Mouse (Mus musculus) urinary bladder, postnatal 4 days (tissue): Measurements from ENCODE around the gene Tusc2.

Experiments
- DNase-seq, 2 experiments: peaks; one replicate each; pipeline ENCODE4 v3.0.0; 2021 to 2022; ENCODE audit warnings: low spot score in 2 of 2

The Tusc2 gene

DNA sequence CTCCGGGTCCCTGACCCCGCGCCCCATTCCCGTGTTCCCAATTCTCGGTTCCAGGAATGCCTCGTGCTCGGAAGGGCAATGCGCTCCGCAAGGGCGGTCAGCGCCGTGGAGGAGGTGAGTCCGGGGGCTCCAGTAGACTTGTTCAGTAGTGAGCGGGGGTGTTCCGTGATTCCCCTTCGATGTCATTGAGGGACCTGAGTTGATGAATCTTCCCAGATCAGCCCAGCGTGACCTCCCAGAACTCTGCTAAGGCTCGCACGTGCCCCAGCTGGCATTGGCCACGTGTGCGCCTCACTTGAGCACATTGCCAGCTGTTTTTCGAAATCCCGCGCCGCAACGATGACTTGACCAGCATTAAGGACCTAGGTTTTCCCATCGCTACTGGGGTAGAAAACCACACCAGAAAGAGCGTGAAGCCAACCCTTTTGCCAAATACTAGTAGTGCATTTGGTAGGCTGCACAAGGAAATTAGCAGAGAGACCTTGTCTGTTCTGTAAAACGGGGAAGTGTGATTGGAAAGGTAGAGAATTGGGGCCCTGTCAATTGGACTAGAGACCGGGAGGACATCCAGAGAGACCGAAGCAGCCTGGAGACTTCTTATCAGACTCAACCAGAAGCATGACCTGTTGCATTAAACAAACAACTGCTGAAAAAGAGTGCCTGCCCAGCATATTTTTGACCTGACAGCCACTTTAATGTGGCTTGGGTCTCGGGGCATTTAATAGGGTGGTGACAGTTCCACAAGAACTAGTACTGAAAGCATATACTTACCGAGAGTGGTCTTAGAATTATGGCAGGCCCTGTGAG lies 25.0 kb downstream of the Tusc2 start:
- no peak for DNase-seq

DNA sequence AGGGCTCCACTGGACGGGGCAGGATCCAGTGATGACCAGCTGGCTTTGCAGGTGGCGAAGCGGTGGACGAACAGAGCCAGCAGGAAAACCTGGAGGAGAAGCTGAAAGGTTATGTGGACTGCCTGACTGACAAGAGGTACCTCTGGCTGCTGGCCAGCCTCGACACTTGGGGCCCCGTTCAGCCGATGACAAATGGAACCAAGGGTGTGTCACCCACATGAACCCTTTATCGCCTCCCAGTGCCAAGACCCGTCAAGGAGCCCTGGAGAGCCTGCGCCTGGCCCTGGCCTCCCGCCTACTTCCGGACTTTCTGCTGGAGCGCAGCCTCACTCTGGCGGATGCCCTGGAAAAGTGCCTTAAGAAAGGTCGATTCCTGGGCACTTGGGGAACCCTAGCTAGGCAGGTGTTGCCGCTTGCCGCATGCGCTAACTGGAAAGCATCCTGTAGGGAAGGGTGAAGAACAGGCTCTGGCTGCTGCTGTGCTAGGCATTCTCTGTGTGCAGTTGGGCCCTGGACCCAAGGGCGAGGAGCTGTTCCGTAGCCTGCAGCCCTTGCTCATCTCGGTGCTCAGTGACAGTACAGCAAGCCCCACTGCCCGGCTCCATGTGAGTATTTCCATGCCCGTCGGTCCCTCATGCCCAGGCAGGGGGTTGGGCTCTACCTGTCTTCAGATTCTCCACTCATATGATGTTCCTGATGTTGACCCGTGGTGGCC lies 27.2 kb downstream of the Tusc2 start:
- DNase-seq: no peak

DNA sequence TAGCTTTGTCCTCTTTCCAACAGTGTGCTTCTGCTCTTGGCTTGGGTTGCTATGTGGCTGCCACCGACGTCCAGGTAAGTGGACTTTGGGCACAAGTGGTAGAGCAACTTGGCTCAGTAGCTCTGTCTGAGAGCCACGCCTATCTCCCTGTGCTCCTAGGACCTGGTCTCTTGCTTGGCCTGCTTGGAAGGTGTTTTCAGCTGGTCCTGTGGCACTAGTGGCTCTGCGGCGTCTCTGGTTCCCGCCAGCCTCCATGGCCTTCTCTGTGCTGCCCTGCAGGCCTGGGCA lies 27.7 kb downstream of the Tusc2 start:
- no peak for DNase-seq

DNA sequence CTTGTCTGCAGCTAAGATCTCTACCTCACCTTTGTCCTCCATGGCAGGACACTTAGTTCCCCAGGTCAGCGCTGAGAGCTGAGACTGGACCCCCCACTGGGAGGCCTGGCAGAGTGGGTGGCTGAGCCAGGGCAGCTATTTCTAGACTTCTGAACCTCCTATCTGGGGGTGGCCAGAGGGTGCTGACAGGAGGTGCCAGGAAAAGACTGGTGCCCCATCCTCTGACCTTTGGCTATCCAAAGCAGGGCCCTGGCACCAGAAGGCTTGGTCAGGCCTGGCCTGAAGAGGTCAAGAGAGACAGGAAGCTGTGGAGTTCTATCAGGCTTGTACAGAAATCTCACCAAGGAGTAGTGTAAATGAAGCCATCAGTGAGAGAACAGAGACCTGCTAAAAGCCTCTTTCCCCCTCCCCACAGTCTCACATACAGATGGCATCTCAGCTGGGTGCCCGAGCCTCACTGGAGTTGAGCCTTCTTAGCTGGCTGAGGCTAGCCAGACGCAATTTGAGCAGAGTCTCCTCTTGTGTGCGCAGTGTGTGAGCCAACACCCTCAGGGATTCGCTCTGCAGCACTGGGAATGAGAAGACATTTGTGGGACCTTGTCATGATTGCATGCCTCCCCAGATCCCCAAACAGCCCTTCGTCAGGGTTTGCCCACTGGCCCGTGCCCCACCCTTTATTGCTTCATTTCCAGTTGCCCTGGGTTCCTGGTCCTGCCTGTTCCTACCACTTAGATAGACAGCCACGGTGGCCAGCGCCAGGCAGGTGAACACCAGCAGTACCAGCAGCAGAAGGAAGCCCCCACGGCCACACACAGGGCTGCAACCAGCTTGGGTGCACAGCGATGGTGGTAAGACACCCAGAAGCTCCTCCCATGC lies 30.3 kb downstream of the Tusc2 start:
- DNase-seq: no peak

DNA sequence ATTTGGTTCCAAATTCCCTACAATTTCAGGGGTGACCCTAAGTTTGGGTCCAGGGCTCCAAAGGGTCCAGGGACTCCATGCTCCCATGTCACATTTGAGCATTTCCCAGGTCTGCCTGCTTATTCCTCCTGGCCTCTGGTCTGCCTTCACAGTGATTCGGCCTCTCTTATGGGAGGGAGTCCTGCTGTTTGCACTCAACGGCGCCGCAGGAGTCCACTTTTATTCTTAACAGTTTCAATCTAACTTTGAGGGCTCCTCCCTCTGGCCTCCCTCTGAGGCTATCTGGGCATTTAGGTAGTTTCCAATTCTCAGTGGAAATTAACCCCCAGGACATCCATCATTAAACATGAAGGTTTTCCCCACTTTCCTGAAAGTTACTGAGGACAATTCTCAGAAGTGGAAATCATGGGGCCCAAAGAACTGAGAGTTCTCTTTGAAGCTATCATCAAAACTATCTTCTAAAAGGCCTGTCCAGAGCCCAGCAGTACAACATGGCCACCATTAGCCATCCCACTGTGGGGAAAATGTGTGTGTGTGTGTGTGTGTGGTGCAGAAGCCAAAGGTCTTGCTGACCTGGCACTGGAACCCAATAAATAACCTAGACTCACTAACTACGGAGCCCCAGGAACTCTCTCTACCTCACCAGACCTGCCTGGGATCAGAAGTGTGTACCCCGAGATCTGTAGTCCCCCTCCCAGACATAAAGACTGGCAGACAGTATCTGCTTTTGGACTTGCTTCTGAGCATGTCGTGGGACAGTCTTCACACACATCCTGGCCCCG lies 31.4 kb downstream of the Tusc2 start:
- no peak for DNase-seq

DNA sequence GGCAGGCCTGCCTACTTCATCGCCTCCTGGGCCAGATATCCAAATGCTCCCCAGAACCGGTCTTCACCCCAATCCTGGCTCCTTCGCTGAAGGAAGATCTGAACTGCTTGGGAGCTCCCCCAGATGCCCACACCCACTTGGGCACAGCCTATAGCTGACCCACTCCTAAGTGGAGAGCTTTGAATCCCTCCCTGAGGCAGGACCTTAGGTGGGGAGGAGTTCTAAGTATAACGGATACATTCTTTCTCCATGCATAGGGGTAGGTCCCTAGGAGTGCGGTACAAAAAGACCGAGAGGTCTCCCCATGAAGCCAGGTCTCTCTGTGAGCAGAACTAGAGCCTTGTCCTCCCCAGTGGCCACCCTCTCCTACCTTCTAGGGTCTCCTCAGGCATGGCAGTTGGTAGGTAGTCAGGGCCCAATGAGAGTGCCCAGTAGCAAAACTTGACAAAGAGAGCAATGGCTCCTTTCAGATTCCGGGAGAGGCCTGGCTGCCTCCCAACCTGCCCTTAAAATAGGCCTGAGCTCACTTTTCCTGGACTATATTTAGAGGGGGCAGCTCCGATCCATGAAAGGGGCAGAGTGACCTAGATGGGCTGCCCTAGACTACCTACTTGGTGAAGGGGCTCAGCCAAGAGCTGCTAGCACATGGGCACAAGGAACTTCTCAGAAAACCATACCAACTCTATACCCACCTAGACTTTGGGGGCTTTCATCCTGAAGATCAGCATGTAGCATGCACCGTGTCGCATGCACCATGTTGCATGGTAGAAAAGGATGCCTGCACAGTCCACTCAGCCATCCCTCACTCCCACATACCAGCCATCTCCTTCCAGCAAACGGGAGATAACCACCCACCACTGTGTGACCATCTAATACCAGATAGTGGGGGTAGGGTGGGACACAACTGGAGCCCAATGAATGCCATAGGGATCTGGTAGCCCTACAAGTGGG lies 33.8 kb downstream of the Tusc2 start:
- no peak for DNase-seq

DNA sequence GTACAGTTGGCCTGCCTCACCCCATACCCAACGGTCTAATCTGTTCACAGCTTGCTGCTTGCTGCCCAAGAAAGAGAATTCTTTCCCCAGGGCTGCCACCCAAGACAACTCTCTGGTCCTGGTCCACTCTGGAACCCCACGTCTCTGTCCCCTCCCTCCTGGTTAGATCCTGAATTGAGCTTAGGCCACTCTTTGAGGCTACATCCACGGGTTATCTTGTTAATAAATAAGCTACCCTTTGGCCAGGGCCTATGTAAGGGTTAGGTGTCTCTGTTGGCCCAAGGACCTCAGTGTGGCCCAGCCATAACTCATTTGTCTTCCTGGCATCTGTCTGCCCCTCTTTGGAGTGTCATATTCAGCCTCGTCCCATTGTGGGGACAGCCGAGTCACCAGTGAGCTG lies 35.3 kb downstream of the Tusc2 start:
- no peak for DNase-seq

DNA sequence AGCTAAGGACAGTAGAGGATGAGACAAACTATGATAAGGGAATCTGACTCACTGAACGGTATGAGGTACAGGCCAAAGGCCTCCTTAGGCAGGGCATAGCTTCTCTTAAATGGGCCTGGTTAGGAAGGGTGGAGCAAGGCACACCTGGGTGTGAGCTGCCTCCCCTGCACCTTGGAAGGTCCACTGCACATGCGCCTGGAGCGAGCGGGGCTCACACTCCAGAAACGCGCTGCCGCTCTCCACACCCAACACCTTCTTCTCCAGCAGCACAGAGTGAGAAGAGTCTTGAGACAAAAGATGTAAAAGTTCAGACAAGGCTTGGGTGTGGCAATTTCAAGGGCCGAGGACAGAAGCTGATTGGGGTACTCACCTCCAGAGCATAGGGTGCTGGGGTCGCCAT lies 36.4 kb downstream of the Tusc2 start:
- no peak for DNase-seq

DNA sequence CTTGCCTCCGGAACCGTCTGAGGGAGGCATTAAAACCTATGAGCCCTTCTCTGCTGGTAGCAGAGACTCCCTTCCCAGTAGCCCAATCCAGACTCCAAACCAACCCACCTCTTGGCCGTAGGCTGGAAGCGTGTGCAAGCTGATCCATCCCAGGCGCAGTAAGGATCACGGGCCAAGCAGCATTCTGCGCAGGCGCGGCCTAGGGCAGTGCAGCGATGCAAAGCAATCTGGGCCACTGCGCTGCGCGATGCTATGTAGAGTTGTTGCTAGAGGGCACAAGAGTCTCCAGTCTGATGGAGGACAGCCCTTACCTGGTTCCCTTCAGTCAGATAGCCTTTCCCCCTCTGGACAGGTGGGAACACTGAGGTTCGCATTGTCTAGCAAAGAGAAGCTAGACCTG lies 36.8 kb downstream of the Tusc2 start:
- no peak for DNase-seq

DNA sequence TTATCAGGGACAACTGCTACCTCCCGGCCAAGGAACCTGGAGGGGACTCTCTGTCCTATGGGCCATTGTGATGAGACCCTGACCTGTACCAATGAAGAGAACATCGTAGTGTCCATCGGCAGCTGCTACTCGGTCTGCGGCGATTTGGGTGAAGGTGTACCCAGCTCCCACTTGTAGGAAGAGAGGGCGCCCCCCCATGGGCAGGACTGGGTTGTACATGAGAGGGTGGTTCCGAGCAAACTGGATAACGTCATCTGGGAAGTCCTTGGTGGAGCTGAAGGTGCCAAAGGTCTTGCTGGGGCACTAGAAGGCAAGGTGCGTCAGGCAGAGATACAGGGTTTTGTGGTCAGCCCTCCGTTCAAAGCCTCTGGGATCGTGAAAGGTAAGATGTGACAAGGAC lies 37.7 kb downstream of the Tusc2 start:
- DNase-seq: no peak

DNA sequence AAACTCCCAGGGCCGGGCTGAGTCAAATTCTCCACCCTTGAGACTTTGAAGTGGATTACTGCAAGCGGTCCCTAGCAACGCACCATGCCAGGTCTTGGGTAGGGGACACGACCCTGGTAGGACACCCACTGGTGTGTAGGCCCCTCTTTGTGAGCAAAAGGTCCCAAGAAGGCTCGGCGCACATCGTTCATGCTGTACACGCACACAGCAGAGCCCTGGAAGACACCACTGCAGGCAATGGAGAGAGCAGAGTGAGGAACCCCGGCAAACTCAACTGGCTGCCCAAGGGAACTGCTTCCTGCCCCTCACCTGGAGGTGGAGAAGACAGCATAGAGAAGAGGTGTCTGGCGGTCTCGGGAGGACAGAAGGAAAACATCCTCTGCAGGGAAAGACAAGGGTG lies 38.2 kb downstream of the Tusc2 start:
- no peak for DNase-seq

DNA sequence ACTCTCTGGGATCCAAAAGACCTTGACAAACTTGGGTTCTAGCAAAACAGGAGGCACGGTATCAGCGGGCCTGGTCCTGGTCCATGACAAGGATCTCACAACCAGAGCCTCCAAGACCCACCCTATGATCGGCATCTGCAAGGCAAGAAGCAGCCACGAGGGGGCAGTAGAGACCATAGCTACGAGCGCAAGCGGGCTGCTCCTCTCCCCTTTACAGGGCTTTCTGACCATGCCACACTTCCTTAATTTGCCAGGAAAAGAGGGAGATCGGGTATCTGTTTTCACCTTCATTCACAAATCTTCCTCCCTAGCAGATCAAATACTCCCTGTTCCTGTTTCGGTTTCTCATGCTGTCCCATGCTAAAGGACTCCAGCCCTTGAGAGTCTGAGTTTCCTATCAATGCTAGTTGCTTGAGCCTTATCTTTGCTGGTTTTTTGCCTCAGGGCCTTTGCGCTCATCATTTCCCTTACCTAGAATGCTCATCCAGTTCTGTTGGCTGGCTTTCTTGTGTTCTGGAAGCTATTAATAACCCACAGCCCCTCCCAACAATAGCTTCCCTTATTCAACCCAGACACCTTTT lies 39.1 kb downstream of the Tusc2 start:
- DNase-seq: peak; percentile 85 to 96

DNA sequence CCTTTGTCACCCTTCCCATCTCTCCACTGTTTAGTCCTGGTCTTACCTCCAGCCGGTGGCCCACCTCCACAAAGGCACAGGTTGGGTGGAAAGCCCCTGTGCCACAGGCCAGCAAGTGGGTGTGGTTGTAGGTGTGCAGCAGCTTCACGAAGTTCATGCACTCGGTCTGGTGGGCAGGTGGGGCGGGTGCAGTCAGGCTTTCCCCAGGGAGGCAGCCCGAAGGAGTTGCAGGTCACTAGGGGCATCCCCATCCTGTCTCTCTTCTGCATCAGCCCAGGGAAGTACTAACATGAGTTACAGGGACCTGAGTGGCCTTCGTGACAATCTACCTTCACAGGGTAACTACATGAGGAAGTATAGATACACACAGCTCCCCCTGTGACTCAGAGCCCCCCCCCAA lies 40.2 kb downstream of the Tusc2 start:
- DNase-seq: no peak

DNA sequence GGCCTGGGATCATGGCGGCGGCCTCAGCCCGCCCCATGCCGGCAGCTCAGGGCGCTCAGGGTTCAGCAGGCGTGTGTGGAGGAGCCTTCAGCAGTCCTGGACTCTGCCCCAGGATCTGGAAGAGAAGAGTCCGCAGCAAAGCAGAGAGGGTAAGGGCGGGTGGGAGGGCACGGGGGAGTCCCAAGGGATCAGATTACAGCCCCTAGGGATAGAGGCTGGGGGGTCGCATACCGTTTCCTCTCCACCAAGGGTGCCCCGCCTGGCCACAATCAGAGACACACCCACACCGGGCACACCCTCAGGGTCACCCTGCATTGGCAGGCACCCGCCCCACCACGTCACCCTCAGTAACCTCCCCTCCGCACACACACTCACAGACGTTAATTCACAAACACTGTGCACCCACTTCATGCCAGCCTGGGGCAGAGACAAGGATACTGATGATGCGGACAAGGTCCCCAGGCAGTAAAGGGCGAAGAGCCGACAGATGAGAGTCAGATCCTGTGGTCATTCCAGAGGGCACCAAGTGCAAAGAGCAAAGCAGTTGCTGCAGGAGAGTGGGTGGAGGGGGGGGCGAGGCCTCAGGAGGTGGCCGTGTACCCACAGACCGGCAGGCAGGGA lies 42.1 kb downstream of the Tusc2 start:
- no peak for DNase-seq

DNA sequence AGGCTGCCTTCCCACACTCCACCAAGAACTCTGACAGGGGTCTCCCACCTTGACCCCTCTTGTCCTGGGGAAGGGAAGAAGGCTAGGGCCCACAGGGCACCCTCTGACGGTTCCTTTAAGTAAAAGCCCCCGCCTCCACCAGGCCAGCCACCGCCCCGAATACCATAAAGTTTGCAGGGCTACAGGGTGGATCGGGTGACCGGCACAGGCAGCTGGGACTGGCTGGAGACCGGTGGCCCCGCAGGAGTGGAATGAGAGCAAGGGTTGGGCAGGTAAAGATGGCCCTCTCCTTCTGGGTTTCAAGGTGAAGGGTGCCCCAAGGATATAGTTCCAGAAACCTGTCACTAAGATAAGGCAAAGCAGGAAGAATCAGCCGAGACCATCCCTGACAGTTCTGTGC lies 43.5 kb downstream of the Tusc2 start:
- no peak for DNase-seq

DNA sequence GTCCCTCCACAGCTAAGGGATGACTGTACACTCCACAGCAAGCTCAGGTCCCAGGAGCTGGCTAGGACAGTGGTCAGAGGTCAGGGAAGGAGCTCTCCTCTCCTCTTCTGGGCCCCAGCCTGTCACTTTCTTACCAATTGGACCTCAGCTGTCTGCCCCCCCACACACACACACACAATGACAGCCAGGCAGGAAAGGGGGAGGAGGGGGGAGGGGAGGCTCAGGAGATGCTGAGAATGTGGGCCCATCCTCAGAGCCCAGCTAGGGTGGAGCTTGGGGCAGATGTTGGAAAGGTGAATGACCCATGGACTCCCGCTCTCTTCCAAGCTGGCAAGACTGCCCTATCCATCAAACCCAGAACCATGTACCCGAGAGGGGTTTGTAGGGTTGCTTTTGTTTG lies 44.0 kb downstream of the Tusc2 start:
- no peak for DNase-seq

DNA sequence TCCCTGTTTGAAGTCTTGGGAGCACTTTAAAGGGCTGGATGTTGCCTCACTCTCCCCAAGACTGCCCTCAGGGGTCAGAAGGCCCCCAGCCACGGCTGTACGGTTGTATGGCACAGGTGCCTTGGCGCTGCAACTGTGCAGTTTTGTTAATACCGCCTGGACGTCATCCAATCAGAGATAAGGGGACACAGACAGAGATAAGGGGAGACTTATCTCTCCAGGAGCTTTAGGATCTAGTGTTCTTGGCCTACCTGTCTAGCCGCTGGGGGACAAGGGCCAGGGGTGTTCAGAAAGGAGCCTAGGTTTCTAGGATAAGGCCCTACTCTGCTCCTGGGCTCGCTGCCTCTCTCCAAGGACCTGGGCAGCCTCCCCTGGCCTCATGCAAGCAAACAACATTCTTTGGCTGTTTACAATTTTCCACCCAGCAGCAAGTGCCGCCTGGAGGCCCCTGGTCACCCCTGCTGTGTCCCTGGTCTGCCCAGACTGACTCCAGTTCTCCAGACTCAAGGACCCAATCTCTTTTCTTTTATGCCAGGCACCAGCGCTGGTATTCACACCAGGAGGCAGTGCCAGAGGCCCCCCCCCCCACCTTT lies 44.7 kb downstream of the Tusc2 start:
- no peak for DNase-seq

DNA sequence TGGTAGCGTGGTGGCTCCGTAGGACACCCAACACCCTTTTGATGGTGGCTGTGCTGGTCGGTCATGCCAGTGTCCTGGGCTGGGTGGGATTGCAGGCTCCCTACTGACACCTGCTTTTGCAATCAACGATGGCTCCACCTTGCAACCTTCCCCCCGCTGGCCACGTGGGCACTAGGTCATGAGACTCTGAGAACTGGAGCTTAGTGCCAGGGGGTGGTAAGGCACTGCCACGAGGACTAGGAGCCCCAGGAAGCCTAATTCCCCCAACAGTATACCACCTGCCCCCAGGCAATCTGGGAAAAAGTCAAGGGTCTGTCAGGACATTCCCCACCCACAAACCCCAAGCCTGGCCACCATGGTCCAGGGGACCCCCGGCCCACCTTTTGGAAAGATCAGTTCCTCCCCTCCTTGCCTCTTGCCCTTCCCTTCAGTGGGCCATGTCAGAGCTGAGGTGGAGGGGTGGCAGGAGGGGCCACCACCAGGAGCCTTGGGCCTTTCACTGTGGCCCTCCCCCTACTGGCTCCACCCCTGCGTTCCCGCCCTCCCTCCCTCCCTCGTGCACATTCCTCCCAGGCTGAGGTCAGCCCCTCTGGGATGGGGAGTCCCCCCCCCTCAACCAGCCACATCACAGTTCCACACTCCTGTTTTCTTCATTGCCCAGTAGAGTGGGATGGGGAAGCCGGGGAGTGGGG lies 45.8 kb downstream of the Tusc2 start, which contains the start of gene Sema3b:
Sema3b (minus strand) TSS at position 489 of the 692 bp plus-strand sequence.
- no peak for DNase-seq

DNA sequence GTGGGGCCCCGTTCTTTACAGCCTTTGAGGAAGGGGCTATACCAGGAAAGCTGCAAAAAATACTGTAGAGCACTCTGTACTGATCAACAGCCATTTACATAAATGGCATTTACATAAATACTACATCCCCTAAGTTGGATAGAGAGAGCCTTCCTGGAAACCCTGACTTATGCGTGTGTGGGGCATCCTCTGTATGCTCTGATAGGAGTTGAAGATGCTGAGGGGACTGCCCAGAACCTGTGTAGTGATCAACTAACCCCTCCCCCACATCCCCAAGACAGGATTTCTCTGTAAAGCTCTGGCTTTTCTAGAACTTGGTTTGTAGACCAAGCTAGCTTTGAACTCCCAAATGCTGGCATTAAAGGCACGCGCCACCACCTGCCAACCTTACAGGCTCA lies 46.4 kb downstream of the Tusc2 start:
- no peak for DNase-seq
